Mouse (Mus musculus): ENCODE measurements around the gene Aox2. TPM values are rescaled to one million over a fixed set of nuclear protein-coding genes. Genes with fewer than 3 reads are reported as not detected.

Gene Aox2
- polyA plus RNA-seq, 1 experiment from 2014 or later, result 0.05 TPM

DNA sequence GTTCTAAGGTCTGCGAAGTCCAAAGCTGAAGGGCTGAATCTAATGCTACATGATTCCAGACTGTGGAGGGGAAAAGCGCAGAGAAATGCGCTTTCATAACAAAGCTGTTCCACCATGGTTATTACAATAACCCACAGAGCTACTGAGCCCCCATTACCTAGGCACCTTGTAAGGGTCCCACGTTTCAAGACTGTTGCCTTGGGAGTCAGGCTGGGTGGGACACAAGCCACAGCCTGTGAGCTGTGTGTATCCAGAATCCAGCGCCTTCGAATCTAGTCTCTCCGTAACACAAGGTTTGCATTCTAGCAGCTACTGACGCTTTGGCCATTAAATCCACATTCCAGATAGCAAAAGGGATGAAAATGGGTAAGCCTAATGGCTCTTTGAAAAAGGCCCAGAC, 35.0 kb downstream of the Aox2 start:
- Histone ChIP-seq H3K4me2 (replicated peaks) (no peak overlapping the region), H3K4me3 (replicated peaks; ENCODE audit: low read length) (no peak overlapping the region), H3K27ac (no peak overlapping the region), H3K27me3 (ENCODE audit: control insufficient read depth, insufficient read depth, low read length) (no peaks in the 10 kb centered on the region), H3K36me3 (replicated peaks; ENCODE audit: control insufficient read depth, insufficient read depth) (no peaks in the 10 kb centered on the region), H3K4me1 (replicated peaks; ENCODE audit: control insufficient read depth, insufficient read depth, low read length) (no peaks in the 10 kb centered on the region), H3K9ac (no peak overlapping the region), H3K9me3 (ENCODE audit: control insufficient read depth, low read length) (no peaks in the 10 kb centered on the region)
- DNase-seq (ENCODE audit: low spot score), result no peak
- no peak for ATAC-seq (ENCODE audit: low FRiP score)
- WGBS, result 93% methylated on average over 8 of the region's 8 CpGs

DNA sequence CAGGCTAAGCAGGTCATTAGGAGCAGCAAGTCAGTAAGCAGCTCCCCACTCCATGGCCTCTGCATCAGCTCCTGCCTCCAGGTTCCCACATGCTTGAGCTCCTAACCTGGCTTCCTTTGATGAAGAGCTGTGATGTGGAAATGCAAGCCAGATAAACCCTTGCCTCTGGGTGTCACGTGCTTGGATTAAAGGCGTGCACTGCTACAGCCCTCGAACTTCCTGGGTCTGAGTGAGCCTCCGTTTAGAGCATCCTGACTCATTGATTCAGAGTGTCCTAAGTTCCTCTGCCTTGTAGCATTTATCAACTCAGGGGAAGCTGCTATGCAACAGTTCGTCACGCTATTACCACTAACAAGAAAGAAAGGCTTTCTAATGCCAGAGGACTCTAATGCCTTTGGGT, 37.4 kb downstream of the Aox2 start:
- H3K36me3 ChIP-seq (replicated peaks; ENCODE audit: control insufficient read depth, insufficient read depth), result no peaks in the 10 kb centered on the region
- no peak overlapping the region for H3K4me3 ChIP-seq (replicated peaks; ENCODE audit: low read length)
- ATAC-seq (ENCODE audit: low FRiP score) (no peak), DNase-seq (ENCODE audit: low spot score) (no peak)
- no peaks in the 10 kb centered on the region for H3K27me3 ChIP-seq (ENCODE audit: control insufficient read depth, insufficient read depth, low read length)
- H3K9me3 ChIP-seq (ENCODE audit: control insufficient read depth, low read length), result no peaks in the 10 kb centered on the region
- H3K27ac ChIP-seq, result no peak overlapping the region
- no peak overlapping the region for H3K4me2 ChIP-seq (replicated peaks)
- H3K9ac ChIP-seq, result no peak overlapping the region
- H3K4me1 ChIP-seq (replicated peaks; ENCODE audit: control insufficient read depth, insufficient read depth, low read length), result no peaks in the 10 kb centered on the region
- WGBS, result 73% methylated on average over 6 of the region's 6 CpGs

- Histone ChIP-seq H3K4me2 (replicated peaks) (peak overlapping the region; percentile 44), H3K4me1 (replicated peaks; ENCODE audit: control insufficient read depth, insufficient read depth, low read length) (peaks cover 7% of the 10 kb centered on the region; the same call in 1 of the 2 replicates), H3K4me3 (replicated peaks; ENCODE audit: low read length) (peak overlapping the region; percentile 16; the same call in 1 of the 2 replicates), H3K36me3 (replicated peaks; ENCODE audit: control insufficient read depth, insufficient read depth) (no peaks in the 10 kb centered on the region), H3K27me3 (ENCODE audit: control insufficient read depth, insufficient read depth, low read length) (no peaks in the 10 kb centered on the region), H3K9me3 (ENCODE audit: control insufficient read depth, low read length) (no peaks in the 10 kb centered on the region), H3K27ac (no peak overlapping the region), H3K9ac (peak overlapping the region; percentile 43; the same call in 1 of the 2 replicates)
- ATAC-seq (ENCODE audit: low FRiP score) (no peak), DNase-seq (ENCODE audit: low spot score) (no peak)
- 38% methylated on average over 4 of the region's 4 CpGs for WGBS
Measured at GRCm38 (mm10) chr1:58333222-58333621, 55.1 kb downstream of the Aox2 start.

GRCm38 (mm10) chr1:58339901-58340300, 61.8 kb downstream of the Aox2 start:
- Histone ChIP-seq H3K4me3 (replicated peaks; ENCODE audit: low read length) (no peak overlapping the region), H3K27me3 (ENCODE audit: control insufficient read depth, insufficient read depth, low read length) (no peaks in the 10 kb centered on the region), H3K36me3 (replicated peaks; ENCODE audit: control insufficient read depth, insufficient read depth) (no peaks in the 10 kb centered on the region), H3K4me2 (replicated peaks) (no peak overlapping the region), H3K9ac (no peak overlapping the region), H3K27ac (no peak overlapping the region), H3K9me3 (ENCODE audit: control insufficient read depth, low read length) (no peaks in the 10 kb centered on the region), H3K4me1 (replicated peaks; ENCODE audit: control insufficient read depth, insufficient read depth, low read length) (no peaks in the 10 kb centered on the region)
- 70% methylated on average over 1 of the region's 1 CpGs for WGBS
- DNase-seq (ENCODE audit: low spot score), result no peak
- ATAC-seq (ENCODE audit: low FRiP score), result no peak

DNA sequence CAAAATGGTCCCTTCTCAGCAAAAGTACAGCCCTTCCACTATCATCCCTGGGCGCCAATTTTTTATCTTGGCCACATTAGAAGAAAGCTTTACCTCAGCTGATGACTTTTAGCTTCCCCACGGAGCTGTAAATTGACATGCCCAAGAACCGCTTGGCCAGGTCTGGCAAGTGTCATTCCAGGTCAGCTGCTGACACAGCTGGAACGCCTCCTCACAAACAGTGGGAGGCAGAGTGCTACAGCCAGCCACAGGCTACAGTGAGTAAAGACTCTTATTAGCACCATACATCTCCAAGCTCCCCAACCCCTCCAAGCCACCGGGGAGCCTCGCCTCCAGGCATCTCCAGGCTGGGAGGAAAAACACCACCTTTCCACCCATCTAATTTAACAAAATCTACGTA, 63.5 kb downstream of the Aox2 start:
- ATAC-seq (ENCODE audit: low FRiP score) (no peak), DNase-seq (ENCODE audit: low spot score) (no peak)
- H3K27me3 ChIP-seq (ENCODE audit: control insufficient read depth, insufficient read depth, low read length), result no peaks in the 10 kb centered on the region
- H3K4me1 ChIP-seq (replicated peaks; ENCODE audit: control insufficient read depth, insufficient read depth, low read length), result no peaks in the 10 kb centered on the region
- H3K4me3 ChIP-seq (replicated peaks; ENCODE audit: low read length), result no peak overlapping the region
- no peak overlapping the region for H3K4me2 ChIP-seq (replicated peaks)
- no peak overlapping the region for H3K27ac ChIP-seq
- H3K9me3 ChIP-seq (ENCODE audit: control insufficient read depth, low read length), result no peaks in the 10 kb centered on the region
- WGBS, result 43% methylated on average over 7 of the region's 7 CpGs
- H3K36me3 ChIP-seq (replicated peaks; ENCODE audit: control insufficient read depth, insufficient read depth), result no peaks in the 10 kb centered on the region
- no peak overlapping the region for H3K9ac ChIP-seq

GRCm38 (mm10) chr1:58343861-58344260, 65.7 kb downstream of the Aox2 start:
- WGBS, result 86% methylated on average over 4 of the region's 4 CpGs
- no peak overlapping the region for H3K9ac ChIP-seq

DNA sequence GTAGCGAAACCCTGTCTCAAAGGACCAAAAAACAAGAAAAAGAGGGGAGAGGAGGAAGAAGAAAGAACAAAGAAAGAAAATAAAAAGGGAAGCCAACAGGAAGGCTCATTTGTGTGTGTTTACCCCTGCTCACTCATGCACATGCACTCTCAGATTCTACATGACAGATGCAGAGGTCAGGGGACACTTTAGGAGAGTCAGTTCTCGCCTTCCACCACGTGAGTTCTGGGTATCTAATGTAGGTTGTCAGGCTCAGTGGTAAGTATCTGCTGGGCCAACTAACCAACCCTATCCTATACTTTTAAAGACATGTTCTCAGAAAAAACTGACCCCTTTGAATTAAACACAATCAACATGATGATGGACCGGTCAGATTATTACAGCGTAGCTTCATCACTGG, 66.4 kb downstream of the Aox2 start:
- no peaks in the 10 kb centered on the region for H3K36me3 ChIP-seq (replicated peaks; ENCODE audit: control insufficient read depth, insufficient read depth)
- no peaks in the 10 kb centered on the region for H3K27me3 ChIP-seq (ENCODE audit: control insufficient read depth, insufficient read depth, low read length)
- H3K27ac ChIP-seq, result no peak overlapping the region
- no peak overlapping the region for H3K9ac ChIP-seq
- no peaks in the 10 kb centered on the region for H3K4me1 ChIP-seq (replicated peaks; ENCODE audit: control insufficient read depth, insufficient read depth, low read length)
- WGBS, result 72% methylated on average over 5 of the region's 5 CpGs
- no peak for ATAC-seq (ENCODE audit: low FRiP score)
- H3K4me3 ChIP-seq (replicated peaks; ENCODE audit: low read length), result no peak overlapping the region
- H3K9me3 ChIP-seq (ENCODE audit: control insufficient read depth, low read length), result no peaks in the 10 kb centered on the region
- no peak for DNase-seq (ENCODE audit: low spot score)
- no peak overlapping the region for H3K4me2 ChIP-seq (replicated peaks)

More at GRCm38 (mm10) chr1:58343861-58344260, 65.7 kb downstream of the Aox2 start:
- no peak overlapping the region for H3K4me2 ChIP-seq (replicated peaks)
- DNase-seq (ENCODE audit: low spot score), result no peak
- H3K36me3 ChIP-seq (replicated peaks; ENCODE audit: control insufficient read depth, insufficient read depth), result no peaks in the 10 kb centered on the region
- no peaks in the 10 kb centered on the region for H3K9me3 ChIP-seq (ENCODE audit: control insufficient read depth, low read length)
- no peaks in the 10 kb centered on the region for H3K27me3 ChIP-seq (ENCODE audit: control insufficient read depth, insufficient read depth, low read length)
- no peak for ATAC-seq (ENCODE audit: low FRiP score)
- H3K27ac ChIP-seq, result no peak overlapping the region
- H3K4me3 ChIP-seq (replicated peaks; ENCODE audit: low read length), result no peak overlapping the region
- no peaks in the 10 kb centered on the region for H3K4me1 ChIP-seq (replicated peaks; ENCODE audit: control insufficient read depth, insufficient read depth, low read length)

- ATAC-seq (ENCODE audit: low FRiP score) (no peak), DNase-seq (ENCODE audit: low spot score) (no peak)
- WGBS, result 93% methylated on average over 14 of the region's 14 CpGs
Measured at GRCm38 (mm10) chr1:58346159-58346558, 68.0 kb downstream of the Aox2 start.

GRCm38 (mm10) chr1:58348712-58349111, 70.6 kb downstream of the Aox2 start:
- H3K9me3 ChIP-seq (ENCODE audit: control insufficient read depth, low read length), result no peaks in the 10 kb centered on the region
- DNase-seq (ENCODE audit: low spot score) (no peak), ATAC-seq (ENCODE audit: low FRiP score) (no peak)
- H3K27ac ChIP-seq, result no peak overlapping the region
- H3K4me3 ChIP-seq (replicated peaks; ENCODE audit: low read length), result no peak overlapping the region
- 89% methylated on average over 6 of the region's 6 CpGs for WGBS
- no peaks in the 10 kb centered on the region for H3K27me3 ChIP-seq (ENCODE audit: control insufficient read depth, insufficient read depth, low read length)
- no peaks in the 10 kb centered on the region for H3K36me3 ChIP-seq (replicated peaks; ENCODE audit: control insufficient read depth, insufficient read depth)
- H3K9ac ChIP-seq, result no peak overlapping the region
- H3K4me1 ChIP-seq (replicated peaks; ENCODE audit: control insufficient read depth, insufficient read depth, low read length), result no peaks in the 10 kb centered on the region
- no peak overlapping the region for H3K4me2 ChIP-seq (replicated peaks)

More at GRCm38 (mm10) chr1:58346159-58346558, 68.0 kb downstream of the Aox2 start:
- H3K4me3 ChIP-seq (replicated peaks; ENCODE audit: low read length), result no peak overlapping the region
- no peaks in the 10 kb centered on the region for H3K9me3 ChIP-seq (ENCODE audit: control insufficient read depth, low read length)
- no peaks in the 10 kb centered on the region for H3K36me3 ChIP-seq (replicated peaks; ENCODE audit: control insufficient read depth, insufficient read depth)
- no peaks in the 10 kb centered on the region for H3K27me3 ChIP-seq (ENCODE audit: control insufficient read depth, insufficient read depth, low read length)
- no peaks in the 10 kb centered on the region for H3K4me1 ChIP-seq (replicated peaks; ENCODE audit: control insufficient read depth, insufficient read depth, low read length)
- H3K4me2 ChIP-seq (replicated peaks), result no peak overlapping the region
- H3K9ac ChIP-seq, result no peak overlapping the region
- no peak overlapping the region for H3K27ac ChIP-seq

DNA sequence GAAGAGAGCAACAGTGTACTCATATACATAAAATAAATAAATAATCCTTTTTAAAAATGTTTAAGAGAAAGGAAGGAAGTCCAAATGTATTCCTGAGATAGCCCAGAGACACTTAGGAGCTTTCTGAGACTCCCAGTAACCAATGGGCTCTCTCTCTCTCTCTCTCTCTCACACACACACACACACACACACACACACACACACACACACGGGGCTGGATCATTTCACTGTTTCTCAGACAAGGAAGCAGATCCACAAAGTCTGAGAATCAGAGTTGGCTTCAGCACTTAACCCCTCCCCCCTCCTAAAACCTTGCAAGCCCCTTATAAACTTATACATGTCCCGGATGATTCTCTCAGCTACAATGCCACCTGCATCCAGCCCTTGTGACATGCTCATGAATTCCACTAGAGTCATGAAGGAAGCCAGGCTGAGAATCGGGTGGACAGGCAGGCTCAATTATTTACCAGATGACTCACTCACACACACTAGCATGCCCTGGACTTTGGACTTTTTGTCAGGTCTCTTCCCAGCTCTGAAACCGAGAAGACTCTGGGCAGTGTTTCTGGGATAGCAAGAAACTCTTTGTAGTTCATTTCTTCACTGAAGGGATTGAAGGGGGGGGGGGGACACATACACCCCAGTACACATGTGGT, 75.2 kb downstream of the Aox2 start:
- WGBS, result 67% methylated on average over 4 of the region's 4 CpGs
- Histone ChIP-seq H3K4me2 (replicated peaks) (no peak overlapping the region), H3K9me3 (ENCODE audit: control insufficient read depth, low read length) (no peaks in the 10 kb centered on the region)

More for the DNA sequence above, 75.2 kb downstream of the Aox2 start:
- Histone ChIP-seq H3K27ac (no peak overlapping the region), H3K9ac (no peak overlapping the region), H3K4me1 (replicated peaks; ENCODE audit: control insufficient read depth, insufficient read depth, low read length) (no peaks in the 10 kb centered on the region), H3K27me3 (ENCODE audit: control insufficient read depth, insufficient read depth, low read length) (no peaks in the 10 kb centered on the region), H3K36me3 (replicated peaks; ENCODE audit: control insufficient read depth, insufficient read depth) (no peaks in the 10 kb centered on the region), H3K4me3 (replicated peaks; ENCODE audit: low read length) (no peak overlapping the region)
- ATAC-seq (ENCODE audit: low FRiP score) (no peak), DNase-seq (ENCODE audit: low spot score) (no peak)
